Mouse (Mus musculus) hindbrain, embryonic 16.5 days (tissue): ENCODE data around the gene Taar9. TPM values are rescaled to one million over a fixed set of nuclear protein-coding genes. Genes with fewer than 3 reads are reported as not detected.
"Not testable (repeated sequence)": the region's sequence is repeated elsewhere in the genome, so short reads cannot be mapped to it uniquely, and the experiment has no call there.

Experiments used
- ATAC-seq: fragments of 200-750 bp; cut with Nextera tagmentation; 2 replicates; pipeline ENCODE4 v1.8.0; 2017; ENCODE audit warnings: moderate TSS enrichment, moderate library complexity
- H3K27ac ChIP-seq: fragments of 300-500 bp; sonication (generic); 2 replicates; pipeline ENCODE4 v1.5.1; 2014; ENCODE audit warnings: low read depth, mild to moderate bottlenecking, control low read depth, low read length, moderate library complexity
- H3K27me3 ChIP-seq: fragments of 300-500 bp; sonication (generic); replicated peaks from 2 replicates; pipeline ENCODE4 v1.6.1; 2014; ENCODE audit warnings: low read length; ENCODE audit not compliant: control insufficient read depth, insufficient read depth
- H3K36me3 ChIP-seq: fragments of 300-500 bp; sonication (generic); 2 replicates; pipeline ENCODE4 v1.6.1; 2014; ENCODE audit warnings: mild to moderate bottlenecking, low read length, moderate library complexity, mixed read lengths; ENCODE audit not compliant: control insufficient read depth, insufficient read depth
- H3K4me1 ChIP-seq: fragments of 300-500 bp; sonication (generic); 2 replicates; pipeline ENCODE4 v1.6.1; 2014; ENCODE audit warnings: low read depth, low read length; ENCODE audit not compliant: control insufficient read depth, insufficient read depth
- H3K4me2 ChIP-seq: fragments of 300-500 bp; sonication (generic); 2 replicates; pipeline ENCODE4 v1.6.1; 2014; ENCODE audit warnings: mild to moderate bottlenecking, low read length, control low read depth, moderate library complexity
- H3K4me3 ChIP-seq: fragments of 300-500 bp; sonication (generic); 2 replicates; pipeline ENCODE4 v1.5.1; 2014; ENCODE audit warnings: mild to moderate bottlenecking, low read length, control low read depth, moderate library complexity
- H3K9ac ChIP-seq: fragments of 300-500 bp; sonication (generic); 2 replicates; pipeline ENCODE4 v1.6.1; 2014; ENCODE audit warnings: low read depth, mild to moderate bottlenecking, control low read depth, low read length, moderate library complexity
- H3K9me3 ChIP-seq: fragments of 300-500 bp; sonication (generic); 2 replicates; pipeline ENCODE4 v1.6.1; 2014; ENCODE audit warnings: mild to moderate bottlenecking, low read length, moderate library complexity; ENCODE audit not compliant: control insufficient read depth
- WGBS: fragments of 180-500 bp; shearing (Covaris S2); extraction: QIAGEN DNeasy Blood & Tissue Kit; methylation state at CpG from one replicate; pipeline ENCODE4 v1.1.7; 2014; 5-methylcytosine and 5-hydroxymethylcytosine counted together
- polyA plus RNA-seq: library from polyadenylated mRNA; unstranded; fragments of >200 nt; fragmentation: Nextera tagmentation; extraction: Ambion mirVana; gene quantifications from 2 replicates; pipeline ENCODE4 v1.2.1, GENCODE M21; 2015

Gene Taar9
- polyA plus RNA-seq: not detected in 2 replicates

GRCm38 (mm10) chr10:24109434-24109833 lies at the start of gene Taar9:
Gene Taar9, minus strand, starts transcription at chr10:24109534.
- H3K27ac ChIP-seq, H3K4me2 ChIP-seq, ATAC-seq, H3K9me3 ChIP-seq, H3K4me1 ChIP-seq, H3K9ac ChIP-seq, H3K36me3 ChIP-seq, H3K4me3 ChIP-seq, H3K27me3 ChIP-seq: not testable (repeated sequence)
- 88% methylated on average over 8 of the region's 8 CpGs for WGBS

- Histone ChIP-seq H3K4me3 (no peak overlapping the region), H3K9me3 (no peaks in the 10 kb centered on the region), H3K9ac (no peak overlapping the region), H3K4me1 (no peaks in the 10 kb centered on the region; the same call in 1 of the 2 replicates), H3K4me2 (no peak overlapping the region), H3K27me3 (no peaks in the 10 kb centered on the region), H3K27ac (no peak overlapping the region), H3K36me3 (peaks cover 26% of the 10 kb centered on the region)
- 94% methylated on average over 12 of the region's 12 CpGs for WGBS
- 0 out of 2 replicates have a peak, but pooled peaks have one; percentile 49 for ATAC-seq
These were observed 49.3 kb upstream of the Taar9 start for GRCm38 (mm10) chr10:24158470-24159254.

- Histone ChIP-seq H3K4me1 (peaks cover 9% of the 10 kb centered on the region), H3K27me3 (no peaks in the 10 kb centered on the region), H3K27ac (no peak overlapping the region), H3K9ac (peak overlapping the region; percentile 56), H3K4me2 (peak overlapping the region; percentile 75), H3K4me3 (peak overlapping the region; percentile 87), H3K36me3 (0 out of 2 replicates have a peak, but pooled peaks cover under 1% of the 10 kb centered on the region), H3K9me3 (no peaks in the 10 kb centered on the region)
- ATAC-seq: no peak
- 32% methylated on average over 7 of the region's 7 CpGs for WGBS
These were observed 40.8 kb upstream of the Taar9 start for GRCm38 (mm10) chr10:24150086-24150485.

GRCm38 (mm10) chr10:24149135-24149781 lies 39.9 kb upstream of the Taar9 start, which contains the start of gene Stx7:
Gene Stx7, plus strand, starts transcription at chr10:24149302.
- WGBS: under 1% methylated on average over 38 of the region's 45 CpGs
- H3K27me3 ChIP-seq: no peaks in the 10 kb centered on the region

GRCm38 (mm10) chr10:24142735-24143134 lies 33.4 kb upstream of the Taar9 start:
- Histone ChIP-seq H3K4me2 (no peak overlapping the region), H3K36me3 (no peaks in the 10 kb centered on the region), H3K9me3 (no peaks in the 10 kb centered on the region), H3K4me3 (no peak overlapping the region), H3K27ac (no peak overlapping the region), H3K4me1 (no peaks in the 10 kb centered on the region), H3K9ac (no peak overlapping the region), H3K27me3 (no peaks in the 10 kb centered on the region)
- WGBS: 86% methylated on average over 3 of the region's 3 CpGs
- no peak for ATAC-seq

More at GRCm38 (mm10) chr10:24149135-24149781, 39.9 kb upstream of the Taar9 start, which contains the start of gene Stx7:
- H3K9me3 ChIP-seq: no peaks in the 10 kb centered on the region
- H3K4me3 ChIP-seq: peak within 1 kb of the TSS; percentile 87
- peak within 1 kb of the TSS; percentile 80 for H3K27ac ChIP-seq
- peak within 1 kb of the TSS; percentile 96 for H3K9ac ChIP-seq
- no peaks in the 10 kb centered on the region for H3K36me3 ChIP-seq
- peak within 1 kb of the TSS; percentile 75 for H3K4me2 ChIP-seq
- peaks cover 9% of the 10 kb centered on the region for H3K4me1 ChIP-seq
- ATAC-seq: peak; percentile 99

GRCm38 (mm10) chr10:24138623-24139261 lies 29.4 kb upstream of the Taar9 start:
- no peaks in the 10 kb centered on the region for H3K27me3 ChIP-seq
- ATAC-seq: no peak
- H3K9ac ChIP-seq: no peak overlapping the region
- H3K4me2 ChIP-seq: no peak overlapping the region
- H3K36me3 ChIP-seq: no peaks in the 10 kb centered on the region
- 90% methylated on average over 2 of the region's 2 CpGs for WGBS
- no peak overlapping the region for H3K27ac ChIP-seq
- no peak overlapping the region for H3K4me3 ChIP-seq
- no peaks in the 10 kb centered on the region for H3K4me1 ChIP-seq
- no peaks in the 10 kb centered on the region for H3K9me3 ChIP-seq

- 68% methylated on average over 7 of the region's 7 CpGs for WGBS
- Histone ChIP-seq H3K4me1 (no peaks in the 10 kb centered on the region), H3K4me2 (no peak overlapping the region), H3K9ac (no peak overlapping the region), H3K4me3 (no peak overlapping the region), H3K27ac (no peak overlapping the region), H3K27me3 (no peaks in the 10 kb centered on the region), H3K9me3 (no peaks in the 10 kb centered on the region), H3K36me3 (no peaks in the 10 kb centered on the region)
- ATAC-seq: no peak
These were observed 24.8 kb upstream of the Taar9 start for GRCm38 (mm10) chr10:24134071-24134645.

- no peak for ATAC-seq
- Histone ChIP-seq H3K9me3 (no peaks in the 10 kb centered on the region), H3K4me2 (no peak overlapping the region), H3K4me3 (no peak overlapping the region), H3K9ac (no peak overlapping the region), H3K27me3 (no peaks in the 10 kb centered on the region), H3K27ac (no peak overlapping the region), H3K4me1 (no peaks in the 10 kb centered on the region), H3K36me3 (no peaks in the 10 kb centered on the region)
- 56% methylated on average over 2 of the region's 2 CpGs for WGBS
These were observed 23.8 kb upstream of the Taar9 start for GRCm38 (mm10) chr10:24133132-24133531.
